Mouse (Mus musculus) CH12.LX (cell line): ENCODE measurements around the gene Fyb2. TPM values are rescaled to one million over a fixed set of nuclear protein-coding genes. Genes with fewer than 3 reads are reported as not detected.
A peak's percentile ranks its signal among the peaks of the same experiment; 100 is the strongest.

Experiments used
- DNase-seq: peaks from one replicate; pipeline ENCODE4 v3.0.0-alpha.2; 2013; ENCODE audit errors: extremely low read depth
- H3K27ac ChIP-seq: 2 replicates; pipeline ENCODE4 v1.5.1; 2012; ENCODE audit warnings: low read depth, mild to moderate bottlenecking, control low read depth, moderate library complexity; ENCODE audit not compliant: insufficient read depth
- H3K27me3 ChIP-seq: replicated peaks from 2 replicates; pipeline ENCODE3; 2012; ENCODE audit warnings: inconsistent platforms
- H3K36me3 ChIP-seq, 2 experiments: replicated peaks in 1 of 2; 2 replicates each; pipeline versions ENCODE3 to v1.6.1; 2012; ENCODE audit warnings: inconsistent platforms in 1 of 2, low read length in 1 of 2, mild to moderate bottlenecking in 1 of 2, mixed read lengths in 1 of 2, moderate library complexity in 1 of 2; ENCODE audit not compliant: control insufficient read depth in 1 of 2, insufficient read depth in 1 of 2
- H3K4me1 ChIP-seq, 2 experiments: 2 replicates each; pipeline ENCODE4 v1.6.1; 2012; ENCODE audit warnings: inconsistent platforms in 1 of 2, moderate library complexity in 1 of 2; ENCODE audit not compliant: insufficient read depth in 2 of 2, control insufficient read depth in 1 of 2
- H3K4me2 ChIP-seq: 2 replicates; pipeline ENCODE4 v1.6.1; 2012; ENCODE audit warnings: low read depth, mild to moderate bottlenecking, control low read depth; ENCODE audit not compliant: poor library complexity, insufficient read depth, severe bottlenecking
- H3K4me3 ChIP-seq, 3 experiments: fragments of 150-350 bp in 1 of 3; sonication (generic) in 1 of 3; replicated peaks in 1 of 3; 2 replicates each; pipeline versions ENCODE3 to v1.5.1; 2011 to 2012; ENCODE audit warnings: low read depth in 2 of 3, low read length in 2 of 3, mild to moderate bottlenecking in 2 of 3, moderate library complexity in 2 of 3, control low read depth in 1 of 3, improper control_type of control experiment in 1 of 3, inconsistent platforms in 1 of 3, mixed read lengths in 1 of 3; ENCODE audit not compliant: poor library complexity in 1 of 3
- H3K79me2 ChIP-seq: replicated peaks from 2 replicates; pipeline ENCODE4 v1.6.1; 2012; ENCODE audit warnings: mild to moderate bottlenecking, moderate library complexity; ENCODE audit not compliant: control insufficient read depth, poor library complexity, insufficient read depth, severe bottlenecking; ENCODE audit errors: extremely low read depth
- H3K9ac ChIP-seq: 2 replicates; pipeline ENCODE4 v1.6.1; 2012; ENCODE audit warnings: low read depth, mild to moderate bottlenecking, control low read depth, moderate library complexity; ENCODE audit not compliant: insufficient read depth
- H3K9me3 ChIP-seq: replicated peaks from 2 replicates; pipeline ENCODE3; 2012; ENCODE audit warnings: low read length, inconsistent platforms, mixed read lengths
- CHD1 ChIP-seq: IDR thresholded peaks from 2 replicates; pipeline ENCODE4 v1.6.1; 2012; ENCODE audit warnings: low read depth, low read length, improper control_type of control experiment, inconsistent platforms
- CHD2 ChIP-seq: IDR thresholded peaks from 2 replicates; pipeline ENCODE4 v1.6.1; 2011; ENCODE audit warnings: low read length, improper control_type of control experiment
- CTCF ChIP-seq, 2 experiments: IDR thresholded peaks in 1 of 2; conservative IDR thresholded peaks in 1 of 2; 2 replicates each; pipeline ENCODE4 v1.5.1; 2011 to 2012; ENCODE audit warnings: low read depth in 2 of 2, low read length in 2 of 2, improper control_type of control experiment in 1 of 2, inconsistent platforms in 1 of 2, mild to moderate bottlenecking in 1 of 2, moderate library complexity in 1 of 2
- ELF1 ChIP-seq: IDR thresholded peaks from 2 replicates; pipeline ENCODE4 v1.6.1; 2014; ENCODE audit warnings: low read depth, mild to moderate bottlenecking, inconsistent platforms, low read length, improper control_type of control experiment
- EP300 ChIP-seq: IDR thresholded peaks from 2 replicates; pipeline ENCODE4 v1.6.1; 2011; ENCODE audit warnings: low read length, improper control_type of control experiment
- ETS1 ChIP-seq: conservative IDR thresholded peaks from 2 replicates; pipeline ENCODE4 v1.6.1; 2012; ENCODE audit warnings: low read depth, mild to moderate bottlenecking, inconsistent platforms, low read length, improper control_type of control experiment, moderate library complexity
- GABPA ChIP-seq: IDR thresholded peaks from 2 replicates; pipeline ENCODE4 v1.6.1; 2012; ENCODE audit warnings: low read depth, low read length, improper control_type of control experiment, inconsistent platforms; ENCODE audit not compliant: insufficient replicate concordance
- HCFC1 ChIP-seq: IDR thresholded peaks from 2 replicates; pipeline ENCODE4 v1.6.1; 2012; ENCODE audit warnings: low read depth, mild to moderate bottlenecking, inconsistent platforms, low read length, improper control_type of control experiment
- IRF4 ChIP-seq: IDR thresholded peaks from 2 replicates; pipeline ENCODE4 v1.6.1; 2014; ENCODE audit warnings: low read depth, mild to moderate bottlenecking, inconsistent platforms, low read length, improper control_type of control experiment
- JUN ChIP-seq: IDR thresholded peaks from 2 replicates; pipeline ENCODE4 v1.6.1; 2011; ENCODE audit warnings: low read depth, mild to moderate bottlenecking, low read length, improper control_type of control experiment, moderate library complexity; ENCODE audit not compliant: insufficient read depth
- JUND ChIP-seq: conservative IDR thresholded peaks from 2 replicates; pipeline ENCODE4 v1.6.1; 2011; ENCODE audit warnings: low read depth, low read length, improper control_type of control experiment
- KAT2A ChIP-seq: IDR thresholded peaks from 2 replicates; pipeline ENCODE4 v1.6.1; 2012; ENCODE audit warnings: low read length, improper control_type of control experiment, inconsistent platforms; ENCODE audit not compliant: insufficient replicate concordance
- MAFK ChIP-seq: IDR thresholded peaks from 2 replicates; pipeline ENCODE4 v1.6.1; 2011; ENCODE audit warnings: low read length, improper control_type of control experiment; ENCODE audit not compliant: insufficient replicate concordance
- MAX ChIP-seq: IDR thresholded peaks from 2 replicates; pipeline ENCODE4 v1.6.1; 2011; ENCODE audit warnings: low read length, improper control_type of control experiment
- MAZ ChIP-seq: IDR thresholded peaks from 2 replicates; pipeline ENCODE4 v1.6.1; 2012; ENCODE audit warnings: low read depth, mild to moderate bottlenecking, inconsistent platforms, low read length, improper control_type of control experiment, moderate library complexity
- MYC ChIP-seq: IDR thresholded peaks from 2 replicates; pipeline ENCODE4 v1.6.1; 2011; ENCODE audit warnings: low read depth, mild to moderate bottlenecking, improper control_type of control experiment, low read length
- NELFE ChIP-seq: IDR thresholded peaks from 2 replicates; pipeline ENCODE4 v1.6.1; 2011; ENCODE audit warnings: low read depth, low read length, improper control_type of control experiment
- POLR2A ChIP-seq: IDR thresholded peaks from 2 replicates; pipeline ENCODE4 v1.6.1; 2011; ENCODE audit warnings: low read depth, mild to moderate bottlenecking, improper control_type of control experiment, low read length
- POLR2AphosphoS2 ChIP-seq: IDR thresholded peaks from 2 replicates; pipeline ENCODE4 v1.6.1; 2011; ENCODE audit warnings: low read depth, low read length, improper control_type of control experiment
- RAD21 ChIP-seq: IDR thresholded peaks from 2 replicates; pipeline ENCODE4 v1.6.1; 2011; ENCODE audit warnings: low read depth, mild to moderate bottlenecking, low read length, improper control_type of control experiment, moderate library complexity
- RCOR1 ChIP-seq: conservative IDR thresholded peaks from 2 replicates; pipeline ENCODE4 v1.6.1; 2012; ENCODE audit warnings: low read depth, mild to moderate bottlenecking, inconsistent platforms, low read length, improper control_type of control experiment
- TBP ChIP-seq: conservative IDR thresholded peaks from 2 replicates; pipeline ENCODE4 v1.6.1; 2011; ENCODE audit warnings: low read depth, low read length, improper control_type of control experiment
- TCF12 ChIP-seq: IDR thresholded peaks from 2 replicates; pipeline ENCODE4 v1.6.1; 2014; ENCODE audit warnings: low read depth, mild to moderate bottlenecking, inconsistent platforms, low read length, improper control_type of control experiment
- UBTF ChIP-seq: IDR thresholded peaks from 2 replicates; pipeline ENCODE4 v1.6.1; 2012; ENCODE audit warnings: low read depth, mild to moderate bottlenecking, inconsistent platforms, low read length, improper control_type of control experiment, moderate library complexity
- USF2 ChIP-seq: conservative IDR thresholded peaks from 2 replicates; pipeline ENCODE4 v1.6.1; 2011; ENCODE audit warnings: low read depth, low read length, improper control_type of control experiment
- ZC3H11A ChIP-seq: IDR thresholded peaks from 2 replicates; pipeline ENCODE4 v1.6.1; 2012; ENCODE audit warnings: low read depth, mild to moderate bottlenecking, inconsistent platforms, low read length, improper control_type of control experiment
- ZMIZ1 ChIP-seq: IDR thresholded peaks from 2 replicates; pipeline ENCODE4 v1.6.1; 2012; ENCODE audit warnings: low read depth, mild to moderate bottlenecking, inconsistent platforms, low read length, improper control_type of control experiment
- ZNF384 ChIP-seq: IDR thresholded peaks from 2 replicates; pipeline ENCODE4 v1.6.1; 2012; ENCODE audit warnings: low read depth, low read length, improper control_type of control experiment, inconsistent platforms
- dilution Hi-C: fragments of 300-500 bp; cut with MboI; formaldehyde crosslinking; loops from 2 replicates; pipeline ENCODE4 v1.14.3; 2020; ENCODE audit warnings: low sequenced_read_pairs; ENCODE audit not compliant: extremely low pct_unique_long_range_greater_than_20kb, extremely low pct_ligation_motif_present
- in situ Hi-C: fragments of 300-500 bp; cut with MboI; formaldehyde crosslinking; loops from 3 replicates; pipeline ENCODE4 v1.14.3; 2019; ENCODE audit warnings: low sequenced_read_pairs, low pct_ligation_motif_present, low pct_unique_long_range_greater_than_20kb, mixed read lengths
- polyA plus RNA-seq: library from polyadenylated mRNA; unstranded; fragments of >175 nt; gene quantifications from 2 replicates; pipeline ENCODE4 v1.2.1, GENCODE M21; 2012; ENCODE audit warnings: low read depth; ENCODE audit not compliant: insufficient read length
- total RNA-seq, 2 experiments: library from RNA; depleted of rRNA; stranded (reverse); fragments of 300-350 nt in 1 of 2; fragments of >200 nt in 1 of 2; gene quantifications; 2 replicates each; pipeline ENCODE4 v1.2.3; 2012 to 2014

Gene Fyb2
- total and polyA plus RNA-seq, 3 experiments: 0.28 TPM; not detected in 2

DNA sequence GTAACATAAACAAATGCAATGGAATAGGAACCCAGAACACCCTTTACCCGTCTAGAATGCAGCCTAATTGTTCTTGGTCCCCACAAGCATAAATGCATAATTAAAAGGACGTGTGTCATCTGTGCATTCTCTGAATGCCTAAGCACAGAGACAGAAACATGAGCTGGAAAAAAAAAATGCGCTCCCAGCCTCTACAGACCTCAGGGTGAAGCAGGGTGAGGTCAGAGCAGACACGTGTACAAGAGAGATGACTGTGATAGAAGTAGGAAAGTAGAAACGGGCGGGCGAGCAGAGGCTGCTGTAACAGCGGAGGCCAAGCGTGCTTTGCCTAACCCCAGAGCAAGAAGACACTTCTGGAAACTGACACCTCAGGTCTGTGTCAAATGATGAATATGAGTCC is 22.8 kb downstream of the Fyb2 start:
- in situ Hi-C loops (no loop called here), dilution Hi-C loops (no loop called here)
- peak; percentile 2 for DNase-seq
- H3K9ac ChIP-seq: no peak overlapping the region
- no peaks in the 10 kb centered on the region for H3K36me3 ChIP-seq
- TF ChIP-seq CHD2: no peak
- no peak for TF ChIP-seq JUND
- TF ChIP-seq POLR2AphosphoS2: no peak
- TF ChIP-seq RAD21: no peak
- no peak for TF ChIP-seq POLR2A
- TF ChIP-seq HCFC1: no peak
- TF ChIP-seq ETS1: no peak
- no peak for TF ChIP-seq KAT2A
- TF ChIP-seq IRF4: no peak
- no peak for TF ChIP-seq UBTF
- TF ChIP-seq MAZ: no peak
- no peak for TF ChIP-seq MAFK
- TF ChIP-seq CHD1: no peak
- no peak for TF ChIP-seq TCF12
- TF ChIP-seq ELF1: no peak
- TF ChIP-seq TBP: no peak
- TF ChIP-seq ZNF384: no peak
- TF ChIP-seq NELFE: no peak
- no peak for TF ChIP-seq ZMIZ1
- no peaks in the 10 kb centered on the region for H3K9me3 ChIP-seq
- no peak overlapping the region for H3K4me3 ChIP-seq
- no peaks in the 10 kb centered on the region for H3K4me1 ChIP-seq
- no peak overlapping the region for H3K27ac ChIP-seq
- H3K4me2 ChIP-seq: no peak overlapping the region
- no peaks in the 10 kb centered on the region for H3K27me3 ChIP-seq
- no peaks in the 10 kb centered on the region for H3K79me2 ChIP-seq

GRCm38 (mm10) chr4:104939535-104939934 is 26.3 kb downstream of the Fyb2 start:
- H3K27ac ChIP-seq: no peak overlapping the region
- TF ChIP-seq GABPA (no peak), UBTF (no peak), EP300 (no peak), MYC (no peak), ETS1 (no peak), ZNF384 (no peak), CTCF (conservative IDR thresholded peaks at IDR 0.05 in 1 of 2, IDR thresholded peaks at IDR 0.05 in 1 of 2; ENCODE audit: low read depth in 2 of 2, low read length in 2 of 2) (no peak), JUN (no peak), ZC3H11A (no peak), RCOR1 (no peak), JUND (no peak), POLR2AphosphoS2 (no peak), MAZ (no peak), MAX (no peak), USF2 (no peak), CHD1 (no peak), ZMIZ1 (no peak)
- H3K9ac ChIP-seq: no peak overlapping the region
- H3K4me1 ChIP-seq: no peaks in the 10 kb centered on the region
- no peaks in the 10 kb centered on the region for H3K36me3 ChIP-seq
- in situ Hi-C loops: no loop called here
- H3K9me3 ChIP-seq: no peaks in the 10 kb centered on the region
- H3K27me3 ChIP-seq: no peaks in the 10 kb centered on the region
- H3K4me3 ChIP-seq: no peak overlapping the region
- no peak for DNase-seq
- no peak overlapping the region for H3K4me2 ChIP-seq
- dilution Hi-C loops: no loop called here
- no peaks in the 10 kb centered on the region for H3K79me2 ChIP-seq
